Mouse (Mus musculus): Measurements from ENCODE around the gene Zbtb22.
"Not testable (repeated sequence)": the region's sequence is repeated elsewhere in the genome, so short reads cannot be mapped to it uniquely, and the experiment has no call there.

Zbtb22 gene

GRCm38 (mm10) chr17:33915671-33916250 lies at the start of gene Zbtb22, which contains the start of gene Tapbp:
Zbtb22 (plus strand) TSS chr17:33915904.
Tapbp (plus strand) TSS chr17:33915899.
- DNase-seq (ENCODE audit: low spot score): peak; percentile 92

GRCm38 (mm10) chr17:33873537-33873936 lies 42.2 kb upstream of the Zbtb22 start, which contains the start of gene Gm7029:
Gm7029 (plus strand) TSS chr17:33873837.
- not testable (repeated sequence) for DNase-seq (ENCODE audit: low spot score)

GRCm38 (mm10) chr17:33874411-33874810 lies 41.3 kb upstream of the Zbtb22 start:
- no peak for DNase-seq (ENCODE audit: low spot score)

GRCm38 (mm10) chr17:33875797-33876196 lies 39.9 kb upstream of the Zbtb22 start:
- not testable (repeated sequence) for DNase-seq (ENCODE audit: low spot score)

GRCm38 (mm10) chr17:33884320-33884719 lies 31.4 kb upstream of the Zbtb22 start:
- DNase-seq (ENCODE audit: low spot score): not testable (repeated sequence)

- not testable (repeated sequence) for DNase-seq (ENCODE audit: low spot score)
Observed at GRCm38 (mm10) chr17:33887802-33888201, 27.9 kb upstream of the Zbtb22 start.

- DNase-seq (ENCODE audit: low spot score): not testable (repeated sequence)
Observed at GRCm38 (mm10) chr17:33888230-33888629, 27.5 kb upstream of the Zbtb22 start.

- not testable (repeated sequence) for DNase-seq (ENCODE audit: low spot score)
Observed at GRCm38 (mm10) chr17:33889941-33890532, 25.7 kb upstream of the Zbtb22 start.

- DNase-seq (ENCODE audit: low spot score): peak; percentile 100
Observed at GRCm38 (mm10) chr17:33890533-33891059, 25.1 kb upstream of the Zbtb22 start, which contains the start of gene Kifc1. Kifc1 (minus strand) TSS chr17:33890661.

- DNase-seq (ENCODE audit: low spot score): no peak
Observed at GRCm38 (mm10) chr17:33891357-33891756, 24.3 kb upstream of the Zbtb22 start.

GRCm38 (mm10) chr17:33891892-33892291 lies 23.8 kb upstream of the Zbtb22 start:
- peak; percentile 35 for DNase-seq (ENCODE audit: low spot score)

GRCm38 (mm10) chr17:33892429-33892828 lies 23.3 kb upstream of the Zbtb22 start:
- no peak for DNase-seq (ENCODE audit: low spot score)

- DNase-seq (ENCODE audit: low spot score): not testable (repeated sequence)
Observed at GRCm38 (mm10) chr17:33893011-33893410, 22.7 kb upstream of the Zbtb22 start.

- DNase-seq (ENCODE audit: low spot score): peak; percentile 63
Observed at GRCm38 (mm10) chr17:33897114-33897794, 18.4 kb upstream of the Zbtb22 start.

- not testable (repeated sequence) for DNase-seq (ENCODE audit: low spot score)
Observed at GRCm38 (mm10) chr17:33898193-33898592, 17.5 kb upstream of the Zbtb22 start.

GRCm38 (mm10) chr17:33899642-33900041 lies 16.1 kb upstream of the Zbtb22 start:
- DNase-seq (ENCODE audit: low spot score): no peak

GRCm38 (mm10) chr17:33900281-33900988 lies 15.3 kb upstream of the Zbtb22 start:
- DNase-seq (ENCODE audit: low spot score): no peak

- DNase-seq (ENCODE audit: low spot score): no peak
Observed at GRCm38 (mm10) chr17:33900989-33901314, 14.8 kb upstream of the Zbtb22 start.

GRCm38 (mm10) chr17:33901653-33902052 lies 14.1 kb upstream of the Zbtb22 start:
- no peak for DNase-seq (ENCODE audit: low spot score)

- DNase-seq (ENCODE audit: low spot score): no peak
Observed at GRCm38 (mm10) chr17:33902079-33902478, 13.6 kb upstream of the Zbtb22 start.

GRCm38 (mm10) chr17:33902491-33902890 lies 13.2 kb upstream of the Zbtb22 start:
- DNase-seq (ENCODE audit: low spot score): no peak
